Mouse (Mus musculus) ES-Bruce4 (cell line): ENCODE measurements around the gene Acadsb.

ENCODE experiments used
- CTCF ChIP-seq: IDR thresholded peaks from one replicate; pipeline ENCODE4 v1.8.1; 2011; ENCODE audit warnings: low read depth, low read length
- EP300 ChIP-seq: IDR thresholded peaks from 2 replicates; pipeline ENCODE4 v1.6.1; 2011; ENCODE audit warnings: low read depth, low read length; ENCODE audit not compliant: insufficient read depth
- POLR2A ChIP-seq: IDR thresholded peaks from one replicate; pipeline ENCODE4 v1.8.1; 2011; ENCODE audit warnings: low read length; ENCODE audit not compliant: insufficient read depth

GRCm38 (mm10) chr7:131409321-131409987, 947 bp upstream of the Acadsb start:
- TF ChIP-seq EP300 (no peak), CTCF (no peak), POLR2A (no peak)
